Mouse (Mus musculus): Measurements from ENCODE around the gene Gm38100. TPM values are rescaled to one million over a fixed set of nuclear protein-coding genes. Genes with fewer than 3 reads are reported as not detected.

Gene Gm38100
- polyA plus RNA-seq, 1 experiment from 2014 or later: not detected

DNA sequence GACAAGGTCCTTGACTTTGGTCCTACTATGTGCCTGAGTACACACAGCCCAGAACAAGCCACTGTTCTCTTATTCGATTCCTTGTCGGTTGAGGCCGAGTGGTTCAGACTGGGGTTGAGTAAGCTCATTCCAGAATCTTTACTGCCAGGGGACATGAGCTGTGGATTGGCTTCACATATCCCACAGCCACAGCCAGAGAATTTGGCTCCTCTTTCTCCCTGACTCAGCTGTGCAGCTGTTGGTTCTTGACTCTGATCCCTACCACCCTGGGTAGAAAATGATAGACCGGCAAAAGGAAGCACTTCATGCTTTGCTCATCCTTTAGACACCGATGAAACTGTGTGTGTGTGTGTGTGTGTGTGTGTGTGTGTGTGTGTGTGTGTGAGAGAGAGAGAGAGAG lies 11.3 kb downstream of the Gm38100 start:
- TF ChIP-seq CTCF (IDR thresholded peaks at IDR 0.05; ENCODE audit: low read depth): no peak
- Histone ChIP-seq H3K36me3 (ENCODE audit: insufficient read depth, low read length) (no peaks in the 10 kb centered on the region), H3K27ac (no peak overlapping the region), H3K4me1 (replicated peaks; ENCODE audit: insufficient read depth, low read length) (no peaks in the 10 kb centered on the region), H3K4me2 (ENCODE audit: low read length) (no peak overlapping the region), H3K4me3 (replicated peaks; ENCODE audit: low read depth, low read length) (no peak overlapping the region), H3K9ac (ENCODE audit: low read depth, low read length) (no peak overlapping the region), H3K9me3 (replicated peaks; ENCODE audit: low read length) (no peaks in the 10 kb centered on the region), H3K27me3 (ENCODE audit: insufficient read depth, low read length) (no peaks in the 10 kb centered on the region)
- ATAC-seq (replicated peaks; ENCODE audit: low FRiP score, low read depth) (no peak), DNase-seq (ENCODE audit: low spot score) (no peak)
- 88% methylated on average over 5 of the region's 5 CpGs for WGBS

DNA sequence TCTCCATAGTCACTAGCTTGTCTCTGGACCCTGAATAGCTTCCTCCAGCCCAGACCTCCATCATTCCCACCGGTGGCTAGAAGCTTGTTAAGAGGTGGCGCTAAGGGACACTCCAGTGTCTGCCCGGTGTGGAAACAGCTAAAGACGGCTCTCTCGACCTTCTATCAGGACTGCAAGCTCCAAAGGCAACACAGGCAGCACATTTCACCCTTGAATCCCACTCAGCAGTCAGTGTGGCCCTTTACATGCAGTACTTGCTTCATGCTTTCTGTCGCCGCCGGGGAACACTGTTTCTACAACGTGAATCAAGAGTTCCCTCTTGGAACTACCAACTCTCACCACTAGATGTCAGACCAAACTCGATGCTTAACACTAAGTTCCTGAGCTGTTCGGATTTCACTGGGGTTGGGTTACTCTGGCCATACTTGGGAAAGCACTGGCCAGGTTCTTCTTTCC lies 16.2 kb downstream of the Gm38100 start:
- no peak overlapping the region for H3K27ac ChIP-seq
- ATAC-seq (replicated peaks; ENCODE audit: low FRiP score, low read depth) (peak; percentile 84), DNase-seq (ENCODE audit: low spot score) (peak; percentile 90)
- 7% methylated on average over 11 of the region's 11 CpGs for WGBS
- H3K4me2 ChIP-seq (ENCODE audit: low read length): peak overlapping the region; percentile 38
- no peaks in the 10 kb centered on the region for H3K36me3 ChIP-seq (ENCODE audit: insufficient read depth, low read length)
- no peaks in the 10 kb centered on the region for H3K9me3 ChIP-seq (replicated peaks; ENCODE audit: low read length)
- no peak overlapping the region for H3K9ac ChIP-seq (ENCODE audit: low read depth, low read length)
- peak; percentile 94 for TF ChIP-seq CTCF (IDR thresholded peaks at IDR 0.05; ENCODE audit: low read depth)
- H3K4me3 ChIP-seq (replicated peaks; ENCODE audit: low read depth, low read length): no peak overlapping the region
- H3K4me1 ChIP-seq (replicated peaks; ENCODE audit: insufficient read depth, low read length): no peaks in the 10 kb centered on the region
- no peaks in the 10 kb centered on the region for H3K27me3 ChIP-seq (ENCODE audit: insufficient read depth, low read length)

DNA sequence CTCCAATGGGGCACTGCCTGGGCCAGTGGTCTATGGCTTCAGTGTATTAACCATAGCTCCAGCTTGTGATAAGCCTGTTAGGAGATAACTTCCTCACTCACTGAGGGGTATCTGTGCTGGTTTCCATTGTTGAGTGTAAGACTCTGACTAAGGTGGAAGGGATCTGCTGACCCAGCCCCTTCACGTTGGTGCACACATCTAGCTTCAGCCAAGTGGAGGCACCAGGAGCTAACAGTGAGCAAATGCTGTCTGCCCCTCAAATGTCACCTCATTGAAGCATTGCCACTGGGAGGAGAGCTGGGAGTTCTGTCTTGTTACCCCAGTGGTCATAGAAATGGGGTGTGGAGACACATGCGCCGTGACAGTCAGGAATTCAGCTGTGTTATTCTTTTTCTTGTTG lies 18.6 kb downstream of the Gm38100 start:
- H3K9ac ChIP-seq (ENCODE audit: low read depth, low read length): no peak overlapping the region
- no peak for TF ChIP-seq CTCF (IDR thresholded peaks at IDR 0.05; ENCODE audit: low read depth)
- no peak overlapping the region for H3K4me2 ChIP-seq (ENCODE audit: low read length)
- 86% methylated on average over 3 of the region's 3 CpGs for WGBS
- H3K4me1 ChIP-seq (replicated peaks; ENCODE audit: insufficient read depth, low read length): no peaks in the 10 kb centered on the region
- no peak for ATAC-seq (replicated peaks; ENCODE audit: low FRiP score, low read depth)
- no peak for DNase-seq (ENCODE audit: low spot score)
- H3K36me3 ChIP-seq (ENCODE audit: insufficient read depth, low read length): no peaks in the 10 kb centered on the region
- H3K27me3 ChIP-seq (ENCODE audit: insufficient read depth, low read length): no peaks in the 10 kb centered on the region
- H3K9me3 ChIP-seq (replicated peaks; ENCODE audit: low read length): no peaks in the 10 kb centered on the region
- no peak overlapping the region for H3K4me3 ChIP-seq (replicated peaks; ENCODE audit: low read depth, low read length)
- no peak overlapping the region for H3K27ac ChIP-seq

DNA sequence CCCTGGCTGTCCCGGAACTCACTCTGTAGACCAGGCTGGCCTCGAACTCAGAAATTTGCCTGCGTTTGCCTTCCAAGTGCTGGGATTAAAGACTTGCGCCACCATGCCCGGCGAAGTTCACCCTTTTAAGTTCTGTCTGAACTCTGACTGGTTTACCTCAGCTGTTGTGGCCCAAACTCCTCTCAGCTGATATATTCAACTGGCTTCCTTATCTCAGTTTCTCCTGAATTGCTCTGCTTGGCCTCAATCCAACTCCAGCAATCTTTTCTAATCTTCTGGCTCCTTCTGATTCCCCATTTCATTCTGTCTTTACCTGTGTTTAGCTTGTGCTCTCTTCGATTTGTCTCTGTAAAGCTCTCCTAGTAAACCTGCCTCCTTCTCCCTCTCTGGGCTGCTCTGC lies 23.0 kb downstream of the Gm38100 start:
- H3K27me3 ChIP-seq (ENCODE audit: insufficient read depth, low read length): no peaks in the 10 kb centered on the region
- H3K36me3 ChIP-seq (ENCODE audit: insufficient read depth, low read length): no peaks in the 10 kb centered on the region
- ATAC-seq (replicated peaks; ENCODE audit: low FRiP score, low read depth) (no peak), DNase-seq (ENCODE audit: low spot score) (no peak)
- H3K4me1 ChIP-seq (replicated peaks; ENCODE audit: insufficient read depth, low read length): no peaks in the 10 kb centered on the region
- H3K9ac ChIP-seq (ENCODE audit: low read depth, low read length): no peak overlapping the region
- H3K27ac ChIP-seq: no peak overlapping the region
- 89% methylated on average over 7 of the region's 7 CpGs for WGBS
- H3K9me3 ChIP-seq (replicated peaks; ENCODE audit: low read length): no peaks in the 10 kb centered on the region
- no peak overlapping the region for H3K4me3 ChIP-seq (replicated peaks; ENCODE audit: low read depth, low read length)
- no peak for TF ChIP-seq CTCF (IDR thresholded peaks at IDR 0.05; ENCODE audit: low read depth)
- H3K4me2 ChIP-seq (ENCODE audit: low read length): no peak overlapping the region

DNA sequence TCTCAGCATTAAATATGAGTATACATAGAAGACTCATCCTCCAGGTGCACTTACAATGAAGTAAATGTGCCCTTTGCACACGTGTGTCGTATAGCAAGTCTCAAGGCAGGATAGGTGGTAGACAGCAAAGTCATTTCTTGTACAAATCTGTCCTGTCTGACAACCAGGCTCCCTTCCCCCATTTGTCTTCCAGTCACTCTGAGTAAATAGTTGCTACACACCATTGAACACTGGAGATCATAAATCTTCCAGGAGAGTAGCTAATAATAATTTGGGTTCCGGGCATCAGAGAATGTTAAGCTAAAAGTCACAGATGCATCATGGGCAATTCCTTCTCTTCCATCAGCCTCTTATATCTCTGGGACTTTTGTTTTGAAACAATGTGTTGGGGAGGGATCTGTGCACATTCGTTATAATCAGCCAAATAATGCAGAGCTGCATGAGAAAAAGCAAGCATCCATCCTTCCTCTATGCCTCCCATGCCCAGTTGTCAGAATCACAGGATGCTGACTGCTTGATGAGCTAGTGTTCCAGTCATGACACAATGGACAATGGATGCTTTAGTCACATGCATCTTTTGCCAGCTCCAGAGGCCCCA lies 26.7 kb downstream of the Gm38100 start:
- ATAC-seq (replicated peaks; ENCODE audit: low FRiP score, low read depth): no peak
- no peak overlapping the region for H3K9ac ChIP-seq (ENCODE audit: low read depth, low read length)

DNA sequence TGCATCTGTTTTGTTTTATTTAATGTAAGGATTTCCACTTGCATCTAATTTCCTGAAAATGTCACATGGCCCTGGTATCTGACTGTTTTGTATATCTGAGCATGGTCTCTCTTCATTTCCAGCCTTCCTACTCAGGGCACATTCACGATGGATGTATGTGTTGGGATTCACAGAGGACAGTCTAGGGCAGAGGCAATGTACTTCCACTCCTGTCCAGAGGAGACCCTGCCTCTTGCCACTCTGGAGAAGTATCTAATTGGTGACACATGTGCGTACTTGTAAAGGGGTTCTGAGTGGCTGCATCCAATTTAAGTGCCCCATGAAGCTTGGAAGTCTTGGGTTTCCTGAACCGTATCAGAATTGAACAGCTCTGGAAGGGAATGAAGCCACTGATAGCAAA lies 30.3 kb downstream of the Gm38100 start:
- Histone ChIP-seq H3K27me3 (ENCODE audit: insufficient read depth, low read length) (no peaks in the 10 kb centered on the region), H3K4me1 (replicated peaks; ENCODE audit: insufficient read depth, low read length) (no peaks in the 10 kb centered on the region), H3K9ac (ENCODE audit: low read depth, low read length) (no peak overlapping the region), H3K36me3 (ENCODE audit: insufficient read depth, low read length) (no peaks in the 10 kb centered on the region), H3K9me3 (replicated peaks; ENCODE audit: low read length) (no peaks in the 10 kb centered on the region), H3K27ac (no peak overlapping the region), H3K4me2 (ENCODE audit: low read length) (no peak overlapping the region), H3K4me3 (replicated peaks; ENCODE audit: low read depth, low read length) (no peak overlapping the region)
- 58% methylated on average over 3 of the region's 3 CpGs for WGBS
- no peak for TF ChIP-seq CTCF (IDR thresholded peaks at IDR 0.05; ENCODE audit: low read depth)
- ATAC-seq (replicated peaks; ENCODE audit: low FRiP score, low read depth) (no peak), DNase-seq (ENCODE audit: low spot score) (no peak)

More for the DNA sequence above, 26.7 kb downstream of the Gm38100 start:
- no peak overlapping the region for H3K4me3 ChIP-seq (replicated peaks; ENCODE audit: low read depth, low read length)
- H3K4me2 ChIP-seq (ENCODE audit: low read length): no peak overlapping the region
- TF ChIP-seq CTCF (IDR thresholded peaks at IDR 0.05; ENCODE audit: low read depth): no peak
- H3K4me1 ChIP-seq (replicated peaks; ENCODE audit: insufficient read depth, low read length): no peaks in the 10 kb centered on the region
- peak; percentile 17 for DNase-seq (ENCODE audit: low spot score)
- no peaks in the 10 kb centered on the region for H3K9me3 ChIP-seq (replicated peaks; ENCODE audit: low read length)
- no peaks in the 10 kb centered on the region for H3K36me3 ChIP-seq (ENCODE audit: insufficient read depth, low read length)
- H3K27ac ChIP-seq: no peak overlapping the region
- WGBS: 15% methylated on average over 4 of the region's 4 CpGs
- H3K27me3 ChIP-seq (ENCODE audit: insufficient read depth, low read length): no peaks in the 10 kb centered on the region

DNA sequence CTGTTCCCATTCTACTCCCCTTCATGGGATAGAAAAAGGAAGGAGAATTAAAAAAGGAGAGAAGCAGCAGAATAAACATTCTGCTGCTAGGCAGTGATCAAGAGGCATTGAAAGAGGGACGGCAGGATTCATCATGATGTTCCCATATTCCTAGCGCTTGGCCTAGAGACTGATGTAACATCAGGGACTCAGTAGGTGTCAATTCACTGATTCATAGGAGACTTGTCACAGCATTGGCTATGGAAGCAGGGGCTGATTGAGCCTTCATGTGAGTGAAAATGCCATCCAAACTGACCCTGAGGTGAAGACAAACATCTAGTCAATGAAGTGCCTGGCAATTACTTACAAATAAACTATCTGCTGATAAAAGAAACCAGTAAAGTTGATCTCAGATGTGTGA lies 30.7 kb downstream of the Gm38100 start:
- H3K4me1 ChIP-seq (replicated peaks; ENCODE audit: insufficient read depth, low read length): no peaks in the 10 kb centered on the region
- WGBS: 87% methylated on average over 2 of the region's 2 CpGs
- no peaks in the 10 kb centered on the region for H3K9me3 ChIP-seq (replicated peaks; ENCODE audit: low read length)
- no peak overlapping the region for H3K9ac ChIP-seq (ENCODE audit: low read depth, low read length)
- no peaks in the 10 kb centered on the region for H3K36me3 ChIP-seq (ENCODE audit: insufficient read depth, low read length)
- TF ChIP-seq CTCF (IDR thresholded peaks at IDR 0.05; ENCODE audit: low read depth): no peak
- H3K27ac ChIP-seq: no peak overlapping the region
- no peaks in the 10 kb centered on the region for H3K27me3 ChIP-seq (ENCODE audit: insufficient read depth, low read length)
- ATAC-seq (replicated peaks; ENCODE audit: low FRiP score, low read depth): no peak
- no peak overlapping the region for H3K4me2 ChIP-seq (ENCODE audit: low read length)
- H3K4me3 ChIP-seq (replicated peaks; ENCODE audit: low read depth, low read length): no peak overlapping the region
- no peak for DNase-seq (ENCODE audit: low spot score)

All from kidney, postnatal 0 days (tissue).